Mouse (Mus musculus): ENCODE data around the gene Coq10b.

- no peak for TF ChIP-seq CTCF (IDR thresholded peaks at IDR 0.05; ENCODE audit: low read depth)
- TF ChIP-seq EP300 (IDR thresholded peaks at IDR 0.05; ENCODE audit: low read depth) = no peak
These were observed 1.0 kb downstream of the Coq10b start for GRCm38 (mm10) chr1:55053596-55053995.

Data from heart, postnatal 0 days (tissue).